Mouse (Mus musculus): ENCODE data around the gene Tmem191c. TPM values are rescaled to one million over a fixed set of nuclear protein-coding genes. Genes with fewer than 3 reads are reported as not detected.

The Tmem191c gene
- total RNA-seq, 2 experiments from 2014 or later = 92.5 to 102 TPM

GRCm38 (mm10) chr16:17261341-17261740, 14.5 kb upstream of the Tmem191c start:
- DNase-seq (ENCODE audit: low spot score in 2 of 2) = no peak

- DNase-seq (ENCODE audit: low spot score in 2 of 2) = no peak
Measured at GRCm38 (mm10) chr16:17266113-17266512, 9.8 kb upstream of the Tmem191c start.

- DNase-seq (ENCODE audit: low spot score in 2 of 2) = no peak
Measured at GRCm38 (mm10) chr16:17267937-17268336, 7.9 kb upstream of the Tmem191c start.

GRCm38 (mm10) chr16:17269872-17270271, 6.0 kb upstream of the Tmem191c start:
- DNase-seq (ENCODE audit: low spot score in 2 of 2) = no peak

GRCm38 (mm10) chr16:17271124-17271523, 4.8 kb upstream of the Tmem191c start:
- DNase-seq (ENCODE audit: low spot score in 2 of 2) = peak in 1 of 2 experiments; percentile 37

GRCm38 (mm10) chr16:17271856-17272255, 4.0 kb upstream of the Tmem191c start:
- no peak for DNase-seq (ENCODE audit: low spot score in 2 of 2)

GRCm38 (mm10) chr16:17276164-17277151, 581 bp downstream of the Tmem191c start:
- peak; percentile 94 to 95 for DNase-seq (ENCODE audit: low spot score in 2 of 2)

GRCm38 (mm10) chr16:17277342-17278211, 1.7 kb downstream of the Tmem191c start:
- DNase-seq (ENCODE audit: low spot score in 2 of 2) = peak; percentile 66 to 76

GRCm38 (mm10) chr16:17280471-17280870, 4.6 kb downstream of the Tmem191c start:
- DNase-seq (ENCODE audit: low spot score in 2 of 2) = no peak

- DNase-seq (ENCODE audit: low spot score in 2 of 2) = no peak
Measured at GRCm38 (mm10) chr16:17283151-17283550, 7.3 kb downstream of the Tmem191c start.

GRCm38 (mm10) chr16:17287103-17287502, 11.2 kb downstream of the Tmem191c start:
- no peak for DNase-seq (ENCODE audit: low spot score in 2 of 2)

GRCm38 (mm10) chr16:17291016-17291415, 15.1 kb downstream of the Tmem191c start:
- DNase-seq (ENCODE audit: low spot score in 2 of 2) = no peak

- peak; percentile 54 to 77 for DNase-seq (ENCODE audit: low spot score in 2 of 2)
Measured at GRCm38 (mm10) chr16:17292751-17293150, 16.9 kb downstream of the Tmem191c start.

- DNase-seq (ENCODE audit: low spot score in 2 of 2) = no peak
Measured at GRCm38 (mm10) chr16:17300818-17301217, 24.9 kb downstream of the Tmem191c start.

- no peak for DNase-seq (ENCODE audit: low spot score in 2 of 2)
Measured at GRCm38 (mm10) chr16:17303521-17304245, 27.8 kb downstream of the Tmem191c start.

- DNase-seq (ENCODE audit: low spot score in 2 of 2) = no peak
Measured at GRCm38 (mm10) chr16:17307461-17307860, 31.6 kb downstream of the Tmem191c start.

- DNase-seq (ENCODE audit: low spot score in 2 of 2) = no peak
Measured at GRCm38 (mm10) chr16:17309036-17309435, 33.2 kb downstream of the Tmem191c start.

- DNase-seq (ENCODE audit: low spot score in 2 of 2) = no peak
Measured at GRCm38 (mm10) chr16:17312531-17312930, 36.7 kb downstream of the Tmem191c start.

- peak; percentile 25 to 38 for DNase-seq (ENCODE audit: low spot score in 2 of 2)
Measured at GRCm38 (mm10) chr16:17316554-17316953, 40.7 kb downstream of the Tmem191c start.

- peak in 1 of 2 experiments; percentile 42 for DNase-seq (ENCODE audit: low spot score in 2 of 2)
Measured at GRCm38 (mm10) chr16:17321481-17321880, 45.6 kb downstream of the Tmem191c start.

GRCm38 (mm10) chr16:17324745-17325144, 48.9 kb downstream of the Tmem191c start:
- DNase-seq (ENCODE audit: low spot score in 2 of 2) = no peak
